Mouse (Mus musculus) cerebellum, adult 2 months (tissue): ENCODE data around the gene Dlec1. TPM values are rescaled to one million over a fixed set of nuclear protein-coding genes. Genes with fewer than 3 reads are reported as not detected.

ENCODE experiments used
- DNase-seq, 2 experiments: peaks; one replicate each; pipeline ENCODE4 v3.0.0; 2021
- H3K27ac ChIP-seq: fragments of 200-500 bp; 2 replicates; pipeline ENCODE4 v1.5.1; 2012; ENCODE audit warnings: low read length, control low read depth, inconsistent platforms; ENCODE audit not compliant: insufficient read depth
- H3K27me3 ChIP-seq: fragments of 200-500 bp; 2 replicates; pipeline ENCODE4 v1.6.1; 2012; ENCODE audit warnings: inconsistent platforms, mild to moderate bottlenecking, low read length, moderate library complexity; ENCODE audit not compliant: control insufficient read depth, insufficient read depth
- H3K4me1 ChIP-seq: fragments of 200-500 bp; 2 replicates; pipeline ENCODE4 v1.6.1; 2011; ENCODE audit warnings: low read length; ENCODE audit not compliant: control insufficient read depth, insufficient read depth
- H3K4me3 ChIP-seq: fragments of 200-500 bp; replicated peaks from 2 replicates; pipeline ENCODE3; 2011; ENCODE audit warnings: mild to moderate bottlenecking, low read depth, low read length, control low read depth; ENCODE audit not compliant: insufficient read depth
- CTCF ChIP-seq: fragments of 200-500 bp; IDR thresholded peaks from 2 replicates; pipeline ENCODE4 v1.5.1; 2011; ENCODE audit warnings: low read depth, mild to moderate bottlenecking, control low read depth, low read length, moderate library complexity, borderline replicate concordance; ENCODE audit not compliant: insufficient read depth
- POLR2A ChIP-seq: fragments of 200-500 bp; IDR thresholded peaks from 2 replicates; pipeline ENCODE4 v1.6.1; 2011; ENCODE audit warnings: low read length, control low read depth, borderline replicate concordance; ENCODE audit not compliant: insufficient read depth
- WGBS: fragments of 180-500 bp; shearing (Covaris S2); methylation state at CpG from one replicate; pipeline ENCODE4 v1.1.7; 2018; 5-methylcytosine and 5-hydroxymethylcytosine counted together
- polyA plus RNA-seq: library from polyadenylated mRNA; depleted of rRNA; stranded (reverse); fragments of >200 nt; gene quantifications from 2 replicates; pipeline ENCODE4 v1.2.3, GENCODE M21; 2012

Dlec1 gene
- polyA plus RNA-seq, 1 experiment, result 2.1 TPM

DNA sequence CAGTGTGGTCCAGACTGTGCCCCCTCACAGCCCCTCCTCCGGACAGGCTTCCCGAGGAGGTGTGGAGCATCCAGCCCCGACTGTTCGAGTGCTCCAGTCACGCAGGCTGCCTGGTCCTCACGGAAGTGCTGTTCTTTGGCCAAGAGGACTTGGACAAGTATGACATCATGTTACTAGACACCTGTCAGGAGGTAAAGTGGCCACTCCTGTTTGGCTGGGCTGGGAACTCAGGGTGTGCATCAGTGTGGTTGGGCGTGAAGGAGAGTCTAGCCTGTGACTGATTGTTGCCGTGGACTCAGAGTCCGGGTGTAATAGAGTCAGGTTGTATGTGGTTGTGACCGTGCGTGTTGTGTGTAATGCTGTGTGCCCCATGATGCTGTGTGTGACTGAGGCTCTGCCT lies 34.0 kb upstream of the Dlec1 start:
- no peak overlapping the region for H3K4me3 ChIP-seq
- 83% methylated on average over 11 of the region's 11 CpGs for WGBS
- no peak for DNase-seq

DNA sequence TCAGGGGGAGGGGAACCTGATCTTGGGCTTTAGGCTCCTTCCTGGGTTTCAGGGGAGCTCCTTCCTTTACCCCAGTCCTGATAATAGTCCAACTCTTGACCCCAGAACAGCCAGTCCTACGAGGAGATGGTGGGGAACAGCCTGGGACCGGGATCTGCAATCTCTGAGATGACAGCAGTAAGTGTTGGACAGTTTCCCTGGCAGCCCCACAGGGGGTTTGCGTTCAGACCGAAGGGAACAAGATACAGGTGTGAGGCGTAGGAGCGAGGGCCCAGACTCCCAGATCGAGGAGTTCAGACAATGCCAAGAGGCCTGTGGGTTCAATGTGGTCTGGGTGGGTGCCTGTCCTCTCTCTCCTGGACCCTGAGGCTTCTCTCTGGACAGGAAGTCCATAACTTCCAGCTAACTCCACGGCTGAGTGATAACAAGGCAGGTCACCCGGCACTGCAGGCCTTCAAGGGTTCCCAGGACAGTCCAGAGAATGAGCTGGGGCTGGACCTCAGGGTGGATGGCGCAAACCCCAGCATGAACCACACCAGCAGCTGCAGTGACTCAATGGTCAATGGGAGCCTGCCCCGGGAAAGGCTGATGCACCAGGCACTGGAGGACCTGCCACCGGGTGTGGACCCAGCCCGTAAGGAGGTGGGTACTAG lies 32.0 kb upstream of the Dlec1 start:
- H3K4me3 ChIP-seq, result no peak overlapping the region
- TF ChIP-seq CTCF (no peak), POLR2A (no peak)
- no peak overlapping the region for H3K27ac ChIP-seq
- DNase-seq, result no peak
- 53% methylated on average over 13 of the region's 13 CpGs for WGBS
- no peaks in the 10 kb centered on the region for H3K27me3 ChIP-seq
- H3K4me1 ChIP-seq, result no peaks in the 10 kb centered on the region; the same call in 1 of the 2 replicates

More for the DNA sequence above, 34.0 kb upstream of the Dlec1 start:
- no peak overlapping the region for H3K27ac ChIP-seq
- no peaks in the 10 kb centered on the region for H3K27me3 ChIP-seq
- H3K4me1 ChIP-seq, result no peaks in the 10 kb centered on the region; the same call in 1 of the 2 replicates
- no peak for TF ChIP-seq CTCF
- no peak for TF ChIP-seq POLR2A

DNA sequence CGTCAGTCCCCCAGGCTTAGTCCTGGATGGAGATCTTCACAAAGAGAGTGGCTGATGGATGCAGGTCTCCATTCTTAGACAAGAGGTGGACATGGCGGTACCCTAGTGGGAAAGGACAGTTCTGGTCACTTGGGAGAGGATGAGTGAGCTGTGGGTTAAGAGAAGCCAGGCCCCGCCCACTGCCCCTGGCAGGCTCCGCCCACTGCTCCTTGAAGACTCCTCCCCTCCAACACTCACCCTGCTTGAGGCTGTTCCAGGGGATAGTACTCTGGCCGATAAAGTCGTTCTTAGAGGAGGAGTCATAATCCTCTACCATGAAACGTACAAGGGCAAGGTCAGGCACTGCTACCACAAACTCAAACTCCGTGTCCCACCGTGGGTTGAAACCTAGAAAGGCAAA lies 30.5 kb upstream of the Dlec1 start:
- Histone ChIP-seq H3K4me3 (no peak overlapping the region), H3K4me1 (no peaks in the 10 kb centered on the region; the same call in 1 of the 2 replicates), H3K27ac (no peak overlapping the region), H3K27me3 (no peaks in the 10 kb centered on the region)
- WGBS, result 91% methylated on average over 9 of the region's 9 CpGs
- no peak for DNase-seq
- no peak for TF ChIP-seq POLR2A
- no peak for TF ChIP-seq CTCF

DNA sequence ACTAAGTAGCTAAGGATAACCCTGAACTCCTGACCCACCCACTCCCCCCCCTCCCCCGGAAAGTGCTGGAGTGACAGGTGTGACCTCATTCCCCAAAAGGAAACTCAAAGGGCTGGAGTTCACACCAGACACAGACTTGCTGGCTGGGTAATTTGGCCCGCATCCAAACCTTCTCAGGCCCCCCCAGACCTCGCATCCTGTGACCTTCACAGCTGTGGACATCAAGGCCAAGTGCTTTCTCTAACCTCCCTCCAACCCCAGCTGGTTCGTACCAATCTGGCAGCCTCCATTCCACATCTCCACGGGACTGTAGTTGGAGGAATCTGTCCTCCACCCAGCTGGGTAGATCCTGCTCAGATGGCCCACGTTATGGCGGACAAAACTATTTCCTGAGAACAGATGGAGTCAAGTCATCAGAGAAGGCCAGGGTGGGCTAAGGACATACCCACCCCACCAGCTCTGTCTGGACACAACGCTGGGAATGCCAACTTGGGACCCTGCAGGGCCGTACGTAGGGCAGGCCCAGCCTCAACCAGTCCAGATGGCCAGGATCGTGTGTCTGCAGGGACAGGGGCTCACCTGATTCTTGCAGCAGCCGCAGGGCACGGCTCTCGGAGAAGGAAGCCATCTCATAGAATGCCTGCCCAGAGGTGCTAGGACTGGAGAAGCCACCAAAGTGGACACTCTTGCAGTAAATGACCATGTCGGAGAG lies 28.9 kb upstream of the Dlec1 start:
- no peak for TF ChIP-seq CTCF
- no peak for TF ChIP-seq POLR2A
- H3K4me3 ChIP-seq, result no peak overlapping the region
- DNase-seq, result no peak
- no peak overlapping the region for H3K27ac ChIP-seq
- H3K4me1 ChIP-seq, result no peaks in the 10 kb centered on the region; the same call in 1 of the 2 replicates
- WGBS, result 48% methylated on average over 15 of the region's 15 CpGs
- no peaks in the 10 kb centered on the region for H3K27me3 ChIP-seq

DNA sequence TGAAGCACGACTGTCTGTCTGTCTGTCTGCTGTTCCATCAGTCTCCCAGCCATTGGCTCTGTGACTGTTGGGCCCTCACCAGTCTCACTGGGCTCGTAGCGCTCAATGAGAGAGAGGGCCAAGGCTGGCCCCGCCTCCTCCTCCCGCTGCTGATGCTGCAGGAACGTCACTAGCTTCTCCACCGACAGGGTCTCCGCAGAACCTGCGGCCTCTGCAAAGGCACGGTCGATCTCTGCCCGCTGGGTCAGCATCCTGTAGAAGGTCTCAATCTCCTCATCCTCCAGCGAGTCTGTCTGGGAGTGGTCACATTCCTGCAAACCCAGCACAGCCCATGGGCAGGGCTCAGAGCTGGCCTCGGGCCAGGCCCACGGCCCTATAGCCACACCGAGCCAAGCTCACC lies 26.6 kb upstream of the Dlec1 start:
- DNase-seq, result no peak
- no peaks in the 10 kb centered on the region; the same call in 1 of the 2 replicates for H3K4me1 ChIP-seq
- no peak for TF ChIP-seq POLR2A
- TF ChIP-seq CTCF, result no peak
- no peak overlapping the region for H3K4me3 ChIP-seq
- H3K27me3 ChIP-seq, result no peaks in the 10 kb centered on the region
- WGBS, result 67% methylated on average over 16 of the region's 16 CpGs
- H3K27ac ChIP-seq, result no peak overlapping the region

DNA sequence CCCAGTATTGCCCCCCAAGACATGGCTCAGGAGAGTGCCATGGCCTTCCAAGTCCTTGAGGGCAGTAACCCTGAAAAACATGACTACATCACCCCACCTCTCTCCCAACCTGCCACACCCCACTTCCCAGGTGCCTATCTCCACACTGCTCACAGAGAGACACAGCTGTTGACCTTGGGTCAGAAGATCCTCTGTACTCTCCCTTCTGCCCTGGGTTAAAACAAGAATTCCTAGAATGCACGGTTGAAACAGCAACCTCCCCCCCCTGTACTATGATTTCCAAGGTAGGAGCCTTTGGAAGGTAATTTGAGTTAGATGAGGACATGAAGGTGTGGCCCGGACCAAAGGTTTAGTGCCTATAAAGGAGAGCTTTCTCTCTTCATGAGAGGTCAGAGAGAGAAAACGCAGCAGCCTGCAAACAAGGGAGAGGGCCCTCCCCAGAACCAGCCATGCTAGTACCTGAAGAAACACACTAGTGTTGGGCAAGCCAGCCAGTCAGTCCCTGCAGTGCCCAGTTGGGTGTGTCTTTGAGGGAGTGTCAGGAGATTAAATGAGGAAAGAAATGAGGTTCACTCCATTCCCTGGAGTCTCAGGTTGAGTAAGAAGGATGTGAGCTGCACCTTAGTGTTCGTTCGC lies 22.1 kb upstream of the Dlec1 start:
- DNase-seq, result no peak
- TF ChIP-seq CTCF (no peak), POLR2A (no peak)
- Histone ChIP-seq H3K4me1 (no peaks in the 10 kb centered on the region; the same call in 1 of the 2 replicates), H3K27ac (no peak overlapping the region), H3K27me3 (no peaks in the 10 kb centered on the region), H3K4me3 (no peak overlapping the region)
- WGBS, result 90% methylated on average over 5 of the region's 5 CpGs

DNA sequence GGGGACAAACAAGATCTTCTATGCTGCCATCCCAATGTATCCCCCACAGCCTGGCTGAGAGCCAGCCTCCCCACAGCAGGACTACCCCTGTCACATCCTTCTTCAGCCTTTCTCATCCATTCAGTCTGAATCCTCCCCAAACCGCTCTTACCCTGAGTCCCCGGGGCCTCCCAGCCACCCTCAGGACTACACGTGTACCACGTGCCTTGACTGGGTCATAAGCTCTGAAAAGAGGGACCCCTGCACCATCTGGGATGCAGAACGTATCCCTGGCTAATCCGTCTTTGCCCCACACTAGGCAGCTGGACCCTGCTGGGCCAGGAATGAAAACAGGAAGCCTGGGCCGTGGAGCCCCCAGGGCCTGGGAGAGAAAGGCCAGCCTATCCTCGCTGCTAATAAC lies 20.2 kb upstream of the Dlec1 start:
- Histone ChIP-seq H3K27ac (no peak overlapping the region), H3K27me3 (no peaks in the 10 kb centered on the region), H3K4me3 (no peak overlapping the region), H3K4me1 (no peaks in the 10 kb centered on the region; the same call in 1 of the 2 replicates)
- DNase-seq, result no peak
- WGBS, result 32% methylated on average over 8 of the region's 8 CpGs
- TF ChIP-seq POLR2A, result no peak
- TF ChIP-seq CTCF, result no peak
